In the genomic region with DNA sequence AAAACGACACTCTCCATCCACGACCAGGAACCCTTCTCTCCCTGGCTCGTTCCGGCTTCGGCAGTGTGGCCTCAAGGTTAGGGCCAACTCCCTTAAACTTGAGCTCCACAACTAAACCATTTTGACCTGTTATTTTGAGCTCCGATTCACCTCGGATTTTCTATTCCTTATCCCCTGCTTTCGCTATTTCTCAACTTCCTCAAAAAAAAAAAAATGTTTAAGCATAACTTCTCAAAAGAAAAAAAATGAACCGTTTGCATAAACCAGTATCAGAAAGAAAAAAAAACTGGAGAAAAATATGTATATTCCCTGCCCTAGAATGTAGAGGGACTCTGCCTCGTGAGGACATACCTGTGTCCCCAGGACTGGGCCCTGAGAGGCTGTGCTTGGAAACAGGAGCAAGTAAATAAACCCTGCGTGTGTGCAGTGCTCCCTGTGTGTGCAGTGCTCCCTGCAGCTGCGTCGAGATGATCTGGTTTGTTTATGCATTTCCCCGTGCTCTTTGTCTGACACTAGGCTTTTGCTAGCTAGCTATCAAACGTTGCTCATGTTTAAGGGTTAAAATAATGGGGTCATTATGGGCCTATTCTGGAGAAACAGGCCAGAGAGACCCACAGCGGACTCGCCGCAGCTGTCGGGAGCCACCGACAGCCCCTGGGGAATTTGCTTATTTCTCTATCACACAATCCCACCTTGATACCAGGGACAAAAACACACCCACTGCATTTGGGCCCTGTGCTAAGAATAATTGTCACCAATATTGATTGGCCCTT, we compare ENCODE assay signal across 18 mouse cellular contexts. TPM values are rescaled to one million over a fixed set of nuclear protein-coding genes. Genes with fewer than 3 reads are reported as not detected.
A peak's percentile ranks its signal among the peaks of the same experiment; 100 is the strongest.
DNase-seq lines count a peak whose midpoint lies in the region; ATAC-seq and TF ChIP-seq lines count a peak whose summit lies in the region.
"Had no signal": no experiment of that assay in that cellular context is flagged by ENCODE, and none has a peak within 500 bp of the region (broad histone marks: within the 10 kb centered on the region; RNA-seq: fewer than 3 reads in every experiment).

No protein-coding gene starts in this region.

- no peak for TF ChIP-seq CTCF in layer of hippocampus, adult 2 months (conservative IDR thresholded peaks at IDR 0.05)
- no peak for TF ChIP-seq CTCF in CH12.LX (conservative IDR thresholded peaks at IDR 0.05 in 1 of 2, IDR thresholded peaks at IDR 0.05 in 1 of 2; ENCODE audit: low read depth in 2 of 2, low read length in 2 of 2)

- TF ChIP-seq POLR2A in CH12.LX (IDR thresholded peaks at IDR 0.05; ENCODE audit: low read depth, low read length) = no peak

- H3K79me2 ChIP-seq in CH12.LX (replicated peaks; ENCODE audit: control insufficient read depth, extremely low read depth, insufficient read depth, poor library complexity, severe bottlenecking) = no peaks in the 10 kb centered on the region

- H3K27ac ChIP-seq in layer of hippocampus, adult 2 months = peak overlapping the region; percentile 53; the same call in 1 of the 2 replicates
- H3K27ac ChIP-seq in CH12.LX (ENCODE audit: insufficient read depth, low read depth) = no peak overlapping the region
- H3K27ac ChIP-seq in embryonic facial prominence, embryonic 15.5 days (replicated peaks) = no peak overlapping the region
- no peak overlapping the region for H3K27ac ChIP-seq in forebrain, embryonic 11.5 days (ENCODE audit: low read depth, low read length)
- H3K27ac ChIP-seq: stomach, embryonic 15.5 days had no signal

- no peak overlapping the region for H3K9ac ChIP-seq in CH12.LX (ENCODE audit: insufficient read depth, low read depth)
- no peak overlapping the region for H3K9ac ChIP-seq in embryonic facial prominence, embryonic 15.5 days
- no peak overlapping the region for H3K9ac ChIP-seq in forebrain, embryonic 11.5 days (ENCODE audit: low read length)
- H3K9ac ChIP-seq: stomach, embryonic 15.5 days had no signal

- peaks cover 71% of the 10 kb centered on the region for H3K27me3 ChIP-seq in CH12.LX (replicated peaks)
- peaks cover 11% of the 10 kb centered on the region for H3K27me3 ChIP-seq in embryonic facial prominence, embryonic 15.5 days
- H3K27me3 ChIP-seq in forebrain, embryonic 11.5 days (ENCODE audit: control insufficient read depth, insufficient read depth, low read length) = peaks cover 2% of the 10 kb centered on the region; the same call in 1 of the 2 replicates

- TF ChIP-seq RAD21 in CH12.LX (IDR thresholded peaks at IDR 0.05; ENCODE audit: low read depth, low read length) = no peak

- in situ Hi-C loops in CH12.LX (cut with MboI; ENCODE audit: low pct_ligation_motif_present, low pct_unique_long_range_greater_than_20kb, low sequenced_read_pairs) = no loop called here

- DNase-seq in layer of hippocampus, adult 2 months (ENCODE audit: low spot score in 2 of 2) = no peak
- no peak for DNase-seq in layer of hippocampus, adult 11-12 months (ENCODE audit: low spot score)
- no peak for DNase-seq in CH12.LX (ENCODE audit: extremely low read depth)
- peak; percentile 44 for DNase-seq in mesoderm, embryonic 11.5 days (ENCODE audit: low read depth, low spot score)
- DNase-seq in forebrain, embryonic 11.5 days (ENCODE audit: low spot score) = no peak
- DNase-seq in kidney, postnatal 14 days = no peak
- no peak for DNase-seq in ovary, postnatal 14 days (ENCODE audit: low spot score)
- DNase-seq: cerebellum, adult 9-10 months; heart, postnatal 36 days; kidney, adult 11 months; thymus, postnatal 14 days had no signal

- peak overlapping the region; percentile 40 for H3K4me2 ChIP-seq in CH12.LX (ENCODE audit: insufficient read depth, low read depth, poor library complexity, severe bottlenecking)
- no peak overlapping the region for H3K4me2 ChIP-seq in embryonic facial prominence, embryonic 15.5 days (replicated peaks)
- no peak overlapping the region for H3K4me2 ChIP-seq in forebrain, embryonic 11.5 days (ENCODE audit: low read depth, low read length, severe bottlenecking)
- H3K4me2 ChIP-seq: stomach, embryonic 15.5 days had no signal

- peaks cover 19 to 22% of the 10 kb centered on the region in 2 experiments for H3K4me1 ChIP-seq in CH12.LX (ENCODE audit: control insufficient read depth in 1 of 2, insufficient read depth in 2 of 2)
- H3K4me1 ChIP-seq in embryonic facial prominence, embryonic 15.5 days = 0 out of 2 replicates have a peak, but pooled peaks cover 6% of the 10 kb centered on the region
- H3K4me1 ChIP-seq in forebrain, embryonic 11.5 days (replicated peaks; ENCODE audit: control insufficient read depth, insufficient read depth, low read length) = peaks cover 8% of the 10 kb centered on the region
- H3K4me1 ChIP-seq: stomach, embryonic 15.5 days had no signal

- H3K36me3 ChIP-seq in CH12.LX (replicated peaks in 1 of 2; ENCODE audit: control insufficient read depth in 1 of 2, insufficient read depth in 1 of 2, low read length in 1 of 2) = no peaks in the 10 kb centered on the region
- H3K36me3 ChIP-seq in embryonic facial prominence, embryonic 15.5 days = no peaks in the 10 kb centered on the region
- no peaks in the 10 kb centered on the region for H3K36me3 ChIP-seq in forebrain, embryonic 11.5 days (ENCODE audit: control insufficient read depth, insufficient read depth, low read length)
- H3K36me3 ChIP-seq: stomach, embryonic 15.5 days had no signal

- 65% methylated on average over 20 of the region's 20 CpGs for WGBS in embryonic facial prominence, embryonic 15.5 days
- 66% methylated on average over 20 of the region's 20 CpGs for WGBS in forebrain, embryonic 11.5 days

- TF ChIP-seq EP300 in CH12.LX (IDR thresholded peaks at IDR 0.05; ENCODE audit: low read length) = peak; percentile 53

- peak overlapping the region; percentile 33; the same call in 1 of the 2 replicates for H3K4me3 ChIP-seq in layer of hippocampus, adult 2 months
- H3K4me3 ChIP-seq in CH12.LX (replicated peaks in 1 of 3; ENCODE audit: low read depth in 2 of 3, low read length in 2 of 3, poor library complexity in 1 of 3) = no peak overlapping the region
- no peak overlapping the region for H3K4me3 ChIP-seq in embryonic facial prominence, embryonic 15.5 days (replicated peaks)
- no peak overlapping the region for H3K4me3 ChIP-seq in forebrain, embryonic 11.5 days (ENCODE audit: low read depth, low read length)
- H3K4me3 ChIP-seq: stomach, embryonic 15.5 days had no signal

- H3K9me3 ChIP-seq in CH12.LX (replicated peaks; ENCODE audit: low read length) = no peaks in the 10 kb centered on the region
- no peaks in the 10 kb centered on the region for H3K9me3 ChIP-seq in embryonic facial prominence, embryonic 15.5 days (replicated peaks)
- no peaks in the 10 kb centered on the region for H3K9me3 ChIP-seq in forebrain, embryonic 11.5 days (ENCODE audit: control insufficient read depth, low read length)
- H3K9me3 ChIP-seq: stomach, embryonic 15.5 days had no signal

- peak; percentile 47 for ATAC-seq in embryonic facial prominence, embryonic 15.5 days (ENCODE audit: insufficient number of reproducible peaks, low FRiP score, low TSS enrichment, low read depth)
- ATAC-seq in forebrain, embryonic 11.5 days (replicated peaks; ENCODE audit: low FRiP score) = no peak
- ATAC-seq: activated CD4-positive, CD25-positive, alpha-beta regulatory T cell, adult 4 months had no signal

- dilution Hi-C loops in CH12.LX (cut with MboI; ENCODE audit: extremely low pct_ligation_motif_present, extremely low pct_unique_long_range_greater_than_20kb, low sequenced_read_pairs) = no loop called here

TF ChIP-seq in CH12.LX, 34 proteins besides CTCF, POLR2A, EP300 and RAD21:
- TF ChIP-seq POLR2AphosphoS2 (IDR thresholded peaks at IDR 0.05; ENCODE audit: low read depth, low read length) = no peak
- TF ChIP-seq IRF4 (IDR thresholded peaks at IDR 0.05; ENCODE audit: low read depth, low read length) = peak; percentile 58; the same call in 1 of the 2 replicates
- TF ChIP-seq BHLHE40 (IDR thresholded peaks at IDR 0.05; ENCODE audit: low read depth, low read length) = 0 out of 2 replicates have a peak, but pooled peaks have one; percentile 11
- no peak for TF ChIP-seq MXI1 (IDR thresholded peaks at IDR 0.05; ENCODE audit: low read depth, low read length)
- peak; percentile 8; the same call in 1 of the 2 replicates for TF ChIP-seq JUN (IDR thresholded peaks at IDR 0.05; ENCODE audit: insufficient read depth, low read depth, low read length)
- peak; percentile 95 for TF ChIP-seq ZNF384 (IDR thresholded peaks at IDR 0.05; ENCODE audit: low read depth, low read length)

RNA-seq across cellular contexts. Expression of a gene that starts 24.9 kb away (rescaled TPM):
- total RNA-seq in layer of hippocampus, adult 2 months (2021) = 10 to 100 TPM; 19.8 to 25.5 TPM
- total RNA-seq in CH12.LX (2012; rRNA removed) = 25.5 and 34.9 TPM in 2 replicates
- total RNA-seq in CH12.LX (2014; rRNA removed) = 32.0 and 33.1 TPM in 2 replicates
- 33.7 and 34.5 TPM in 2 replicates for polyA plus RNA-seq in CH12.LX (2012; ENCODE audit: insufficient read length, low read depth)
- polyA plus RNA-seq in embryonic facial prominence, embryonic 15.5 days (2015; fragmentation: Nextera tagmentation; extraction: Ambion mirVana) = 60.4 and 61.7 TPM in 2 replicates
- polyA plus RNA-seq in forebrain, embryonic 11.5 days (2014; fragmentation: Nextera tagmentation; extraction: Ambion mirVana) = 29.6 and 32.3 TPM in 2 replicates

RNA-seq across cellular contexts. Expression of a gene that starts 43.8 kb away (rescaled TPM):
- not detected for total RNA-seq in layer of hippocampus, adult 2 months (2021)
- total RNA-seq in CH12.LX (2012; rRNA removed) (not detected in 2 replicates), CH12.LX (2014; rRNA removed) (not detected in 2 replicates)
- not detected in 2 replicates for polyA plus RNA-seq in CH12.LX (2012; ENCODE audit: insufficient read length, low read depth)
- not detected in 2 replicates for polyA plus RNA-seq in embryonic facial prominence, embryonic 15.5 days (2015; fragmentation: Nextera tagmentation; extraction: Ambion mirVana)
- polyA plus RNA-seq in forebrain, embryonic 11.5 days (2014; fragmentation: Nextera tagmentation; extraction: Ambion mirVana) = 1.0 TPM in 1 of 2 replicates, not detected in the other
- total RNA-seq: monocyte, adult 5-6 weeks had no signal
- polyA plus RNA-seq: large intestine, adult 2 months; liver, adult 2 months; lung, embryonic 16.5 days; stomach, embryonic 15.5 days had no signal

RNA-seq across cellular contexts. Expression of a gene that starts 58.3 kb away (rescaled TPM):
- total RNA-seq in layer of hippocampus, adult 2 months (2021) = 1 to 10 TPM; 8.6 to 9.0 TPM
- total RNA-seq in CH12.LX (2012; rRNA removed) (27.5 and 32.1 TPM in 2 replicates), CH12.LX (2014; rRNA removed) (34.8 and 36.1 TPM in 2 replicates)
- 35.6 and 37.9 TPM in 2 replicates for polyA plus RNA-seq in CH12.LX (2012; ENCODE audit: insufficient read length, low read depth)
- 33.3 and 37.0 TPM in 2 replicates for polyA plus RNA-seq in embryonic facial prominence, embryonic 15.5 days (2015; fragmentation: Nextera tagmentation; extraction: Ambion mirVana)
- polyA plus RNA-seq in forebrain, embryonic 11.5 days (2014; fragmentation: Nextera tagmentation; extraction: Ambion mirVana) = 6.6 and 7.6 TPM in 2 replicates
